Mouse (Mus musculus): ENCODE results near the gene Muc20. TPM values are rescaled to one million over a fixed set of nuclear protein-coding genes. Genes with fewer than 3 reads are reported as not detected.

The Muc20 gene
- polyA plus RNA-seq, 1 experiment from 2014 or later: not detected

GRCm38 (mm10) chr16:32810321-32810720 lies 13.1 kb upstream of the Muc20 start, which contains the start of gene Smbd1:
Gene Smbd1, minus strand, starts transcription at chr16:32810477.
- 84% methylated on average over 4 of the region's 4 CpGs for WGBS
- H3K27ac ChIP-seq (ENCODE audit: low read length): no peak within 1 kb of the TSS
- no peaks in the 10 kb centered on the region for H3K36me3 ChIP-seq (ENCODE audit: control insufficient read depth, insufficient read depth, low read length)
- no peaks in the 10 kb centered on the region for H3K9me3 ChIP-seq (ENCODE audit: control insufficient read depth, low read depth, low read length)
- no peak within 1 kb of the TSS for H3K9ac ChIP-seq (replicated peaks; ENCODE audit: low read depth, low read length)
- no peak within 1 kb of the TSS for H3K4me3 ChIP-seq (ENCODE audit: low read depth, low read length)
- H3K27me3 ChIP-seq (ENCODE audit: control insufficient read depth, insufficient read depth, low read length): no peaks in the 10 kb centered on the region
- peaks cover 17% of the 10 kb centered on the region for H3K4me1 ChIP-seq (ENCODE audit: control insufficient read depth, insufficient read depth, low read length)
- H3K4me2 ChIP-seq (replicated peaks; ENCODE audit: low read depth, low read length): no peak within 1 kb of the TSS
- no peak for ATAC-seq (ENCODE audit: insufficient number of reproducible peaks, insufficient read depth, low FRiP score, low read depth)

GRCm38 (mm10) chr16:32807408-32808185 lies 10.4 kb upstream of the Muc20 start:
- WGBS: 53% methylated on average over 8 of the region's 8 CpGs
- ATAC-seq (ENCODE audit: insufficient number of reproducible peaks, insufficient read depth, low FRiP score, low read depth): peak; percentile 62; the same call in 1 of the 2 replicates

GRCm38 (mm10) chr16:32805151-32805550 lies 7.9 kb upstream of the Muc20 start:
- Histone ChIP-seq H3K4me2 (replicated peaks; ENCODE audit: low read depth, low read length) (no peak overlapping the region), H3K4me3 (ENCODE audit: low read depth, low read length) (no peak overlapping the region), H3K27me3 (ENCODE audit: control insufficient read depth, insufficient read depth, low read length) (no peaks in the 10 kb centered on the region), H3K9ac (replicated peaks; ENCODE audit: low read depth, low read length) (no peak overlapping the region), H3K27ac (ENCODE audit: low read length) (no peak overlapping the region), H3K9me3 (ENCODE audit: control insufficient read depth, low read depth, low read length) (no peaks in the 10 kb centered on the region), H3K36me3 (ENCODE audit: control insufficient read depth, insufficient read depth, low read length) (no peaks in the 10 kb centered on the region), H3K4me1 (ENCODE audit: control insufficient read depth, insufficient read depth, low read length) (peaks cover 16% of the 10 kb centered on the region; the same call in 1 of the 2 replicates)
- WGBS: 70% methylated on average over 7 of the region's 7 CpGs
- no peak for ATAC-seq (ENCODE audit: insufficient number of reproducible peaks, insufficient read depth, low FRiP score, low read depth)

More at GRCm38 (mm10) chr16:32807408-32808185, 10.4 kb upstream of the Muc20 start:
- Histone ChIP-seq H3K27ac (ENCODE audit: low read length) (no peak overlapping the region), H3K9ac (replicated peaks; ENCODE audit: low read depth, low read length) (no peak overlapping the region), H3K36me3 (ENCODE audit: control insufficient read depth, insufficient read depth, low read length) (no peaks in the 10 kb centered on the region), H3K27me3 (ENCODE audit: control insufficient read depth, insufficient read depth, low read length) (no peaks in the 10 kb centered on the region), H3K4me1 (ENCODE audit: control insufficient read depth, insufficient read depth, low read length) (peaks cover 16% of the 10 kb centered on the region; the same call in 1 of the 2 replicates), H3K4me2 (replicated peaks; ENCODE audit: low read depth, low read length) (no peak overlapping the region), H3K9me3 (ENCODE audit: control insufficient read depth, low read depth, low read length) (no peaks in the 10 kb centered on the region), H3K4me3 (ENCODE audit: low read depth, low read length) (no peak overlapping the region)

- H3K27ac ChIP-seq (ENCODE audit: low read length): no peak overlapping the region
- 33% methylated on average over 5 of the region's 5 CpGs for WGBS
- no peaks in the 10 kb centered on the region for H3K36me3 ChIP-seq (ENCODE audit: control insufficient read depth, insufficient read depth, low read length)
- ATAC-seq (ENCODE audit: insufficient number of reproducible peaks, insufficient read depth, low FRiP score, low read depth): no peak
- H3K4me2 ChIP-seq (replicated peaks; ENCODE audit: low read depth, low read length): no peak overlapping the region
- H3K27me3 ChIP-seq (ENCODE audit: control insufficient read depth, insufficient read depth, low read length): no peaks in the 10 kb centered on the region
- H3K4me3 ChIP-seq (ENCODE audit: low read depth, low read length): no peak overlapping the region
- no peak overlapping the region for H3K9ac ChIP-seq (replicated peaks; ENCODE audit: low read depth, low read length)
- peaks cover 16% of the 10 kb centered on the region; the same call in 1 of the 2 replicates for H3K4me1 ChIP-seq (ENCODE audit: control insufficient read depth, insufficient read depth, low read length)
- H3K9me3 ChIP-seq (ENCODE audit: control insufficient read depth, low read depth, low read length): no peaks in the 10 kb centered on the region
Measured at GRCm38 (mm10) chr16:32803901-32804300, 6.7 kb upstream of the Muc20 start.

GRCm38 (mm10) chr16:32803252-32803853 lies 6.1 kb upstream of the Muc20 start:
- no peak overlapping the region for H3K4me2 ChIP-seq (replicated peaks; ENCODE audit: low read depth, low read length)
- ATAC-seq (ENCODE audit: insufficient number of reproducible peaks, insufficient read depth, low FRiP score, low read depth): 0 out of 2 replicates have a peak, but pooled peaks have one; percentile 24
- H3K4me1 ChIP-seq (ENCODE audit: control insufficient read depth, insufficient read depth, low read length): peaks cover 16% of the 10 kb centered on the region; the same call in 1 of the 2 replicates
- H3K4me3 ChIP-seq (ENCODE audit: low read depth, low read length): no peak overlapping the region
- WGBS: 42% methylated on average over 6 of the region's 6 CpGs
- H3K27me3 ChIP-seq (ENCODE audit: control insufficient read depth, insufficient read depth, low read length): no peaks in the 10 kb centered on the region
- no peaks in the 10 kb centered on the region for H3K36me3 ChIP-seq (ENCODE audit: control insufficient read depth, insufficient read depth, low read length)
- H3K9me3 ChIP-seq (ENCODE audit: control insufficient read depth, low read depth, low read length): no peaks in the 10 kb centered on the region
- no peak overlapping the region for H3K9ac ChIP-seq (replicated peaks; ENCODE audit: low read depth, low read length)
- H3K27ac ChIP-seq (ENCODE audit: low read length): no peak overlapping the region

GRCm38 (mm10) chr16:32796676-32797425 lies 384 bp downstream of the Muc20 start:
- Histone ChIP-seq H3K9ac (replicated peaks; ENCODE audit: low read depth, low read length) (no peak overlapping the region), H3K27ac (ENCODE audit: low read length) (no peak overlapping the region), H3K9me3 (ENCODE audit: control insufficient read depth, low read depth, low read length) (no peaks in the 10 kb centered on the region), H3K27me3 (ENCODE audit: control insufficient read depth, insufficient read depth, low read length) (no peaks in the 10 kb centered on the region), H3K4me2 (replicated peaks; ENCODE audit: low read depth, low read length) (no peak overlapping the region), H3K4me3 (ENCODE audit: low read depth, low read length) (no peak overlapping the region), H3K36me3 (ENCODE audit: control insufficient read depth, insufficient read depth, low read length) (no peaks in the 10 kb centered on the region), H3K4me1 (ENCODE audit: control insufficient read depth, insufficient read depth, low read length) (no peaks in the 10 kb centered on the region)
- WGBS: 58% methylated on average over 14 of the region's 14 CpGs
- no peak for ATAC-seq (ENCODE audit: insufficient number of reproducible peaks, insufficient read depth, low FRiP score, low read depth)

- WGBS: 78% methylated on average over 1 of the region's 1 CpGs
Measured at GRCm38 (mm10) chr16:32795177-32795576, 2.1 kb downstream of the Muc20 start.

GRCm38 (mm10) chr16:32790056-32790455 lies 7.2 kb downstream of the Muc20 start:
- no peaks in the 10 kb centered on the region for H3K27me3 ChIP-seq (ENCODE audit: control insufficient read depth, insufficient read depth, low read length)
- no peak overlapping the region for H3K4me3 ChIP-seq (ENCODE audit: low read depth, low read length)
- no peak overlapping the region for H3K9ac ChIP-seq (replicated peaks; ENCODE audit: low read depth, low read length)
- no peaks in the 10 kb centered on the region for H3K9me3 ChIP-seq (ENCODE audit: control insufficient read depth, low read depth, low read length)
- no peak for ATAC-seq (ENCODE audit: insufficient number of reproducible peaks, insufficient read depth, low FRiP score, low read depth)
- H3K4me2 ChIP-seq (replicated peaks; ENCODE audit: low read depth, low read length): no peak overlapping the region
- H3K4me1 ChIP-seq (ENCODE audit: control insufficient read depth, insufficient read depth, low read length): no peaks in the 10 kb centered on the region
- WGBS: 90% methylated on average over 5 of the region's 5 CpGs
- H3K27ac ChIP-seq (ENCODE audit: low read length): no peak overlapping the region
- H3K36me3 ChIP-seq (ENCODE audit: control insufficient read depth, insufficient read depth, low read length): no peaks in the 10 kb centered on the region

More at GRCm38 (mm10) chr16:32795177-32795576, 2.1 kb downstream of the Muc20 start:
- no peak for ATAC-seq (ENCODE audit: insufficient number of reproducible peaks, insufficient read depth, low FRiP score, low read depth)
- H3K9me3 ChIP-seq (ENCODE audit: control insufficient read depth, low read depth, low read length): no peaks in the 10 kb centered on the region
- H3K4me1 ChIP-seq (ENCODE audit: control insufficient read depth, insufficient read depth, low read length): no peaks in the 10 kb centered on the region
- H3K4me2 ChIP-seq (replicated peaks; ENCODE audit: low read depth, low read length): no peak overlapping the region
- no peaks in the 10 kb centered on the region for H3K27me3 ChIP-seq (ENCODE audit: control insufficient read depth, insufficient read depth, low read length)
- no peak overlapping the region for H3K4me3 ChIP-seq (ENCODE audit: low read depth, low read length)
- H3K9ac ChIP-seq (replicated peaks; ENCODE audit: low read depth, low read length): no peak overlapping the region
- no peak overlapping the region for H3K27ac ChIP-seq (ENCODE audit: low read length)
- no peaks in the 10 kb centered on the region for H3K36me3 ChIP-seq (ENCODE audit: control insufficient read depth, insufficient read depth, low read length)

Data from stomach, embryonic 14.5 days (tissue).